Comparison of ENCODE assay signal across 21 mouse cellular contexts in the genomic region with DNA sequence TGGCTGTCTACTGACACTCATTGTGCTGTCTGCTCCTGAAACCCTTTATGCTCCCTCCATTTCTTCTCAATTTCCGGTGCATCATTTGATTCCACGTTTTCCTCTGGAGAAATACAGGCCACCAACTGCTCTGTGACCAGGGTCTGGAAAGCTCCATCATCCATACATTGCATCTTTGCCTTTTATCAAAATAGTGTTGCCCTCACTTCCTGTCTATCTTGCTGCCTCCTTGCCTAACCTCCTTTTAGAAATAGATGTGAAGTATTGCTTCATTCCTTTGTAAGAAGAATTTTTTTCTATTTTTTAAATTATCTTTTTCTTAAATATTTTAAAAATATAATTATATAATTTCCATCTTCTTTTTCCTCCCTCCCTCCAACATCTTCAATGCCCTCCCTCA.
"Had no signal": no experiment of that assay in that cellular context is flagged by ENCODE, and none has a peak within 500 bp of the region (broad histone marks: within the 10 kb centered on the region; RNA-seq: fewer than 3 reads in every experiment).

No protein-coding gene starts in this region.

- ATAC-seq: hindbrain, embryonic 16.5 days; hindbrain, postnatal 0 days; inflammation-experienced regulatory T-cells, adult 6 months; intestine, embryonic 15.5 days; intestine, postnatal 0 days had no signal

- DNase-seq: heart, postnatal 10 days; heart, postnatal 14 days; heart, postnatal 36 days; heart, postnatal 4 days; kidney, adult 11 months; kidney, adult 18-20 months; kidney, adult 2 months; kidney, adult 8-10 months; kidney, adult 9 months; kidney, postnatal 10 days; kidney, postnatal 14 days; kidney, postnatal 25 days; kidney, postnatal 36 days; kidney, postnatal 4 days; layer of hippocampus, adult 9-11 months; layer of hippocampus, postnatal 36 days had no signal
